Mouse (Mus musculus) macrophage (primary cell): Measurements from ENCODE around the gene Arpc5l. TPM values are rescaled to one million over a fixed set of nuclear protein-coding genes. Genes with fewer than 3 reads are reported as not detected.

Experiments
- H3K27ac ChIP-seq: fragments of 350-480 bp; formaldehyde crosslinking; 2 replicates; pipeline ENCODE4 v1.9.0; 2021
- H3K36me3 ChIP-seq: fragments of 350-480 bp; formaldehyde crosslinking; 2 replicates; pipeline ENCODE4 v1.9.0; 2021; ENCODE audit errors: inconsistent target
- H3K4me3 ChIP-seq: fragments of 350-480 bp; formaldehyde crosslinking; 2 replicates; pipeline ENCODE4 v1.9.0; 2021; ENCODE audit errors: inconsistent target
- H3K79me2 ChIP-seq: fragments of 350-480 bp; formaldehyde crosslinking; 2 replicates; pipeline ENCODE4 v1.9.0; 2021; ENCODE audit errors: inconsistent target
- WGBS: methylation state at CpG from one replicate; pipeline ENCODE4 v1.1.7; 2026; ENCODE audit warnings: inconsistent platforms; ENCODE audit not compliant: missing documents; 5-methylcytosine and 5-hydroxymethylcytosine counted together
- polyA plus RNA-seq: library from polyadenylated mRNA; stranded (reverse); fragments of 250-400 nt; gene quantifications from 3 replicates; pipeline ENCODE4 v1.2.4, GENCODE M21; 2018; ENCODE audit warnings: inconsistent platforms
- total RNA-seq, 78 experiments: library from RNA; depleted of rRNA; stranded (reverse); fragments of 250-400 nt; gene quantifications; 1 replicate in 9 of 78; 2 replicates in 24 of 78; 3 replicates in 43 of 78; 4 replicates in 2 of 78; pipeline ENCODE4 v1.2.4; 2018; ENCODE audit warnings: inconsistent platforms in 56 of 78

Gene Arpc5l
- total RNA-seq (2018; cell fraction: chromatin; rRNA removed): 10 to 100 TPM in 25 of 26 experiments, 1 to 10 TPM in 1; 7.9 to 56.6 (median 26.2) TPM
- total RNA-seq (2018; cell fraction: cytosol; rRNA removed): 10 to 100 TPM; 24.7 to 62.3 (median 48.6) TPM
- 10 to 100 TPM in 25 of 26 experiments, 1 to 10 TPM in 1; 9.9 to 50.9 (median 30.1) TPM for total RNA-seq (2018; cell fraction: nucleus; rRNA removed)
- polyA plus RNA-seq: 48.9 to 69.3 TPM (median 53.8 TPM) in 3 replicates

DNA sequence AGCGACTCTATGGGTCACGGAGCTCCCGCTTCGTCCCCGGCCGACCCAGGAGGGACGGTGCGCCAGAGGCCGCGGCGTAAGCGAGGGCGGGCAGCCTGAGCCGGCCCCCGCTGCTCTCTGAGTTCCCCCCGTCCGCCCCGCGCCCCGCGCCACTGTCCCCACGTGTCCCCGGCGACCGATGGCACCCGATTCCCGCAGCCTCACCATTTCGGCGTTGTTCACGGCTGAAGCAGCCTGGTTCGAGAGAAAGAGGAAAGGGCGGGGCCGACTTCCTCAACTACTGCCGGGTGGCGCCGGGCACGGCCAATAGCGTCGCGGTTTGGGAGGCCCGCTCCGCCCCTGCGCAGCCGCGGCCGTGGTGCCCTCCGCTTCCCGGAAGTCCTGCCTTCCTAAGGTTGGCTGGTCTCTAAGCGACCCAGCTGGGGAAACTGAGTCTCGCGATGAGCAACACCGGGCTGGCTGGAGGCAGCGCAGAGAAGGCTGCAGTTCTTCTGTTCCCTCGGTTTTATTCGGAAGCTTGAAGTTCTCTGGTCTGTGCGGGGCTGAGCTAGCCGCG, at the start of gene Arpc5l:
Arpc5l (plus strand) TSS at position 469 of the 556 bp plus-strand sequence.
- H3K4me3 ChIP-seq: peak within 1 kb of the TSS; percentile 93
- peaks cover 29% of the 10 kb centered on the region for H3K36me3 ChIP-seq
- WGBS: under 1% methylated on average over 57 of the region's 58 CpGs
- H3K27ac ChIP-seq: peak within 1 kb of the TSS; percentile 59
- H3K79me2 ChIP-seq: peaks cover 67% of the 10 kb centered on the region

DNA sequence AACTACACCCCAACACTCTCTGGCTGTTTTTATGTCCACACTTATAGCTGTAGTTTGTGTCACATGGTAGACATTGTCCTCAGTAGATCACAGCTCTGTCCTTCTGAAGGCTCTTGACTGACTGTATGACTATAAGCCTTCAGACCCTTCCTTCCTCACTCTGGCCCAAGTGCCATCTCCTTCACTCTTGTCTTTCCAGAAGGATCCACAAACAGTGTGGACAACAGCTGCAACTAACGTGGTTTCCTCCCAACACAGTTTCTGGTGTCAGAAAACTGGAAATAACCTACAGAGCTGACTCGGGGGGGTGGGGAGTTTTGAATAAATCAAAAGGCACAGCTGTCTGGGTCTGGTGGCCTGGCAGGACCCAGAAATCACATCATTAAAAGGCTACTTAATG, 49.1 kb upstream of the Arpc5l start:
- Histone ChIP-seq H3K4me3 (no peak overlapping the region), H3K79me2 (no peaks in the 10 kb centered on the region), H3K36me3 (no peaks in the 10 kb centered on the region), H3K27ac (no peak overlapping the region)
- WGBS: 25% methylated on average over 2 of the region's 2 CpGs

GRCm38 (mm10) chr2:38957671-38958223, 47.4 kb upstream of the Arpc5l start:
- 75% methylated on average over 5 of the region's 5 CpGs for WGBS
- H3K79me2 ChIP-seq: no peaks in the 10 kb centered on the region
- no peak overlapping the region for H3K27ac ChIP-seq
- H3K36me3 ChIP-seq: no peaks in the 10 kb centered on the region
- H3K4me3 ChIP-seq: no peak overlapping the region

GRCm38 (mm10) chr2:38964198-38964597, 41.0 kb upstream of the Arpc5l start:
- WGBS: 68% methylated on average over 4 of the region's 4 CpGs

DNA sequence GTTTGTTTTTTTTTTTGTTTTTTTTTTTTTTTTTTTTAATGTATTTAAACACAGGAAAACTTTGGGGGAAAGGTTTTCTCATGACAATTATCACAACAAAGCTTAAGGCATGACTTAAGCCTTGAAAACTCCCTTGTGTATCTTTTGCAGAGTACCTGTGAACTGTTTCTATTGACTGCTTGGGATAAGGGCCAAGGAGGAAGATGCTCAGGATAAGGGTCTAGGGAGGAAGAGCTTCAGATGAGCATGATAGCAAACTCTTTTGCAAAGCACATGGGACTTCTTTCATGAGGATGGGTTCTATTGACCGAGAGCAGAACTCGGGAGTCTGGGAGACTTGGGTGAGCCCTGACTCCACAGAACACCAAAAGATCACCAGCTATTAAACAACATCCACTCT, 35.5 kb upstream of the Arpc5l start:
- H3K4me3 ChIP-seq: no peak overlapping the region
- no peak overlapping the region for H3K27ac ChIP-seq
- no peaks in the 10 kb centered on the region for H3K79me2 ChIP-seq
- H3K36me3 ChIP-seq: no peaks in the 10 kb centered on the region
- 100% methylated on average over 2 of the region's 2 CpGs for WGBS

More at GRCm38 (mm10) chr2:38964198-38964597, 41.0 kb upstream of the Arpc5l start:
- H3K27ac ChIP-seq: no peak overlapping the region
- no peaks in the 10 kb centered on the region for H3K36me3 ChIP-seq
- H3K79me2 ChIP-seq: no peaks in the 10 kb centered on the region
- H3K4me3 ChIP-seq: no peak overlapping the region

- no peak overlapping the region for H3K27ac ChIP-seq
Measured at GRCm38 (mm10) chr2:38970057-38970456, 35.1 kb upstream of the Arpc5l start.

GRCm38 (mm10) chr2:38973223-38973622, 31.9 kb upstream of the Arpc5l start:
- Histone ChIP-seq H3K4me3 (no peak overlapping the region), H3K27ac (no peak overlapping the region), H3K79me2 (no peaks in the 10 kb centered on the region), H3K36me3 (no peaks in the 10 kb centered on the region)
- 48% methylated on average over 2 of the region's 2 CpGs for WGBS

More at GRCm38 (mm10) chr2:38970057-38970456, 35.1 kb upstream of the Arpc5l start:
- H3K79me2 ChIP-seq: no peaks in the 10 kb centered on the region
- no peaks in the 10 kb centered on the region for H3K36me3 ChIP-seq
- no peak overlapping the region for H3K4me3 ChIP-seq
- WGBS: 93% methylated on average over 5 of the region's 5 CpGs

DNA sequence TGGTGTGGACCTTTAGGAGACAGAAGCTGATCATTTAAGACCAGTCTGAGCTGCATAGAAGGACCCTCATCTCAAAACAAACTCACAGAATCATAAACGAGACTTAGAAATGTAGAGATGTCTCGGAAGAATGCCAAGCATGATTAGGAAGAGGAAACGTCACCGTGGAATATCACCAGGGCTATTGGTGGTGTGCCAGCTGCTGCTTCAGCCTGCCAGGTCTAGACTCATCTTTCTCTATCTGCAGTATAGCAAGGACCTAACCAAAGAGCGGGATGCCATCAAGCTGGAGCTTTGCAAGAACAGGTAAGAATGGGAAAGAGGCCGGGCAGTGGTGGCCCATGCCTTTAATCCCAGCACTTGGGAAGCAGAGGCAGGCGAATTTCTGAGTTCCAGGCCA, 31.4 kb upstream of the Arpc5l start:
- WGBS: 91% methylated on average over 7 of the region's 7 CpGs
- H3K4me3 ChIP-seq: no peak overlapping the region
- no peaks in the 10 kb centered on the region for H3K36me3 ChIP-seq
- H3K79me2 ChIP-seq: no peaks in the 10 kb centered on the region
- H3K27ac ChIP-seq: no peak overlapping the region

GRCm38 (mm10) chr2:38974171-38974570, 31.0 kb upstream of the Arpc5l start:
- Histone ChIP-seq H3K36me3 (no peaks in the 10 kb centered on the region), H3K27ac (no peak overlapping the region), H3K79me2 (no peaks in the 10 kb centered on the region), H3K4me3 (no peak overlapping the region)
- 11% methylated on average over 2 of the region's 2 CpGs for WGBS

DNA sequence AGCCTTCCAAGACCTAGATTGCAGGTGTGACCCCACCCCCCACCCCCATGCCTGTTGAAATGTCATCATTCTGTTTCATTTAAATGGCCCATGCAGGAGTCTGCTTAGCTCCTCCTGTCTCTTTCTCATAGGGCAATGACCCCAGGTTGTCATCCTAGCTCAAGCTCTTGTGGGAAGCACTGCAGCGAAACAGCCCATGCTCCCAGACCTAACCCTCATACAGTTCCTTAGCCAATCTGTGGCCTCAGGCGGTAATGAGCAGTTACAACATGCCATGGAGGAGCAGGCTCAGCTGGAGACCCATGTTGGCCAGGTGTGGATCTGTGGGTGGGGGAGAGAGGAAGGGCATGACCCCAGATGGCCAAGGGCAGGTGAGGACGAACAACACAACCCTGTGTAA, 30.0 kb upstream of the Arpc5l start:
- WGBS: 92% methylated on average over 2 of the region's 3 CpGs
- Histone ChIP-seq H3K36me3 (no peaks in the 10 kb centered on the region), H3K4me3 (no peak overlapping the region), H3K27ac (no peak overlapping the region), H3K79me2 (no peaks in the 10 kb centered on the region)

GRCm38 (mm10) chr2:38975941-38976805, 29.0 kb upstream of the Arpc5l start:
- no peaks in the 10 kb centered on the region for H3K79me2 ChIP-seq
- no peaks in the 10 kb centered on the region for H3K36me3 ChIP-seq
- no peak overlapping the region for H3K4me3 ChIP-seq
- 88% methylated on average over 17 of the region's 21 CpGs for WGBS
- H3K27ac ChIP-seq: no peak overlapping the region

DNA sequence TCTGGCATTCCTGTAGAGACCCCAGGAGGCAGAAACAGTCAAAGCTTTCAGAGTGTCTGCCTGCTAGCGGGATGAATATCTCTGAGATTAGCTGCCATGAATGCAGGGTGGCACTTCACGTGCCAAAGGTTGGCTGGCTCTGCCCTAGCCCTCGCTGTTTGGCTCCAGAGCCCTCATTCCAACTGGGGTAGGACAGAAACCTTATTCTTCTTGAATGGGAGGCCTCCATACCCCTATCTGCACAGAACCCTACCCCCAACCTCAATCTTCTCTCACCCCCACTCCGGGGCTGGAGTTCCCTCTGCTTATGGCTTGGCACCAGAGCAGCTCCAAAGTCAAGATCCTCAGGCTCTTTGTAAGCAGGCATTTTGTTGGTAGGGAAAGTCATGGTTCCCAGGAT, 27.3 kb upstream of the Arpc5l start:
- Histone ChIP-seq H3K27ac (no peak overlapping the region), H3K79me2 (no peaks in the 10 kb centered on the region), H3K4me3 (no peak overlapping the region), H3K36me3 (no peaks in the 10 kb centered on the region)
- WGBS: 92% methylated on average over 4 of the region's 4 CpGs

DNA sequence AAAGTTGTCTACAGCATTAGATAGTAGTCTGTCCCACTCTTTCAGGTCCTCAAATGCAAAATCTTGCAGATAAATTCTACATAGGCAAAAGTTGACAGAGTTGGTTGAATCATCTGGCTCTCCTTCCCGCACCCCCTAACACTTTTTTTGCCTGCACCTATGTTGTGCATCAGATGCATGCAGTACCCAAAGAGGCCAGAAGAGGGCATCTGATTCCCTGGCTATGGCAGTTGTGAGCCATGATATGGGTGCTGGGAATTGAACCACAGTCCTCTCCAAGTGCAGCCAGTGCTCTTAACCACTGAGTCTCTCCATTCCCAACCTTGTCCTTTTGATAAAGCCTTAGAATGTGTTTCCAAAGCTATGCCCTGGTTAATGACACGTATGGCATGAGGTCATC, 21.7 kb upstream of the Arpc5l start:
- Histone ChIP-seq H3K27ac (no peak overlapping the region), H3K36me3 (no peaks in the 10 kb centered on the region), H3K79me2 (no peaks in the 10 kb centered on the region), H3K4me3 (no peak overlapping the region)
- WGBS: 93% methylated on average over 2 of the region's 2 CpGs

GRCm38 (mm10) chr2:38986580-38986979, 18.6 kb upstream of the Arpc5l start:
- no peaks in the 10 kb centered on the region for H3K79me2 ChIP-seq
- no peaks in the 10 kb centered on the region for H3K36me3 ChIP-seq
- H3K4me3 ChIP-seq: no peak overlapping the region
- no peak overlapping the region for H3K27ac ChIP-seq
- WGBS: 69% methylated on average over 3 of the region's 3 CpGs

DNA sequence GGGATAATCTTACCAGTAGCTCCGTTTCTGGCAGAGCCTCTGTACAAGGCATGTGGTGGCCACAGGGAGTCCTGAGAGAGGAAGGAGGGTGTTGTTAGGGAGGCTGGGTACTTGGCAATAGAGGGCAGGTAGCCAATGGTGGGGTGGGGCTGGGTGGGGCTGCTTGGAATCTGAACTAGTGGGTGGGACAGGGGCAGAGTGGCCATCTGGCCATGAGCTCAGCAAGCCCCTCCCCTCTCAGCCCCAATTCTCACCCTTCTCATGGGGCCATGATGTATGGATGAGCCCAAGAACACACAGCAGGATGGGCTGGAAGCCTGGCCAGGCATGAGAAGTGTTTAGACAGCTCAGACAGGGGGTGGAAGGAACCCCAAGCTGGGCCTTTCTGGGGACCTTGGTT, 17.8 kb upstream of the Arpc5l start:
- Histone ChIP-seq H3K27ac (no peak overlapping the region), H3K36me3 (no peaks in the 10 kb centered on the region), H3K79me2 (no peaks in the 10 kb centered on the region), H3K4me3 (no peak overlapping the region)
- 57% methylated on average over 1 of the region's 1 CpGs for WGBS
